Mouse (Mus musculus) lung, postnatal 0 days (tissue): Measurements from ENCODE around the gene Tsc22d3. TPM values are rescaled to one million over a fixed set of nuclear protein-coding genes. Genes with fewer than 3 reads are reported as not detected.
"Not testable (repeated sequence)": the region's sequence is repeated elsewhere in the genome, so short reads cannot be mapped to it uniquely, and the experiment has no call there.

Experiments used
- ATAC-seq: fragments of 200-750 bp; cut with Nextera tagmentation; 2 replicates; pipeline ENCODE4 v1.8.0; 2017; ENCODE audit warnings: moderate library complexity
- DNase-seq: peaks from one replicate; pipeline ENCODE4 v3.0.0-alpha.2; 2016; ENCODE audit warnings: low spot score
- H3K27ac ChIP-seq: fragments of 300-500 bp; sonication (generic); 2 replicates; pipeline ENCODE4 v1.5.1; 2014; ENCODE audit warnings: antibody characterized with exemption, mild to moderate bottlenecking, low read length, mixed read lengths
- H3K27me3 ChIP-seq: fragments of 300-500 bp; sonication (generic); replicated peaks from 2 replicates; pipeline ENCODE4 v1.6.1; 2014; ENCODE audit warnings: low read length, mixed read lengths; ENCODE audit not compliant: insufficient read depth
- H3K36me3 ChIP-seq: fragments of 300-500 bp; sonication (generic); 2 replicates; pipeline ENCODE4 v1.6.1; 2014; ENCODE audit warnings: low read length, mixed read lengths; ENCODE audit not compliant: insufficient read depth
- H3K4me1 ChIP-seq: fragments of 300-500 bp; sonication (generic); 2 replicates; pipeline ENCODE4 v1.6.1; 2014; ENCODE audit warnings: antibody characterized with exemption, low read depth, low read length, mixed read lengths; ENCODE audit not compliant: insufficient read depth
- H3K4me2 ChIP-seq: fragments of 300-500 bp; sonication (generic); replicated peaks from 2 replicates; pipeline ENCODE4 v1.6.1; 2014; ENCODE audit warnings: low read depth, mild to moderate bottlenecking, low read length, moderate library complexity, mixed read lengths
- H3K4me3 ChIP-seq: fragments of 300-500 bp; sonication (generic); 2 replicates; pipeline ENCODE4 v1.5.1; 2014; ENCODE audit warnings: low read depth, low read length
- H3K9ac ChIP-seq: fragments of 300-500 bp; sonication (generic); replicated peaks from 2 replicates; pipeline ENCODE4 v1.6.1; 2014; ENCODE audit warnings: low read depth, mild to moderate bottlenecking
- H3K9me3 ChIP-seq: fragments of 300-500 bp; sonication (generic); 2 replicates; pipeline ENCODE4 v1.6.1; 2016; ENCODE audit warnings: low read length, mixed read lengths
- CTCF ChIP-seq: IDR thresholded peaks from 2 replicates; pipeline ENCODE4 v1.5.1; 2016; ENCODE audit warnings: antibody characterized with exemption, mild to moderate bottlenecking
- EP300 ChIP-seq: IDR thresholded peaks from 2 replicates; pipeline ENCODE4 v1.6.1; 2016; ENCODE audit warnings: antibody characterized with exemption, mild to moderate bottlenecking, control low read depth
- WGBS: fragments of 180-500 bp; shearing (Covaris S2); extraction: QIAGEN DNeasy Blood & Tissue Kit; methylation state at CpG from one replicate; pipeline ENCODE4 v1.1.7; 2014; 5-methylcytosine and 5-hydroxymethylcytosine counted together
- polyA plus RNA-seq: library from polyadenylated mRNA; unstranded; fragments of >200 nt; fragmentation: Nextera tagmentation; extraction: Ambion mirVana; gene quantifications from 2 replicates; pipeline ENCODE4 v1.2.1, GENCODE M21; 2015

Tsc22d3 gene
- polyA plus RNA-seq, 1 experiment from 2014 or later: 380 TPM

- Histone ChIP-seq H3K27me3 (no peaks in the 10 kb centered on the region), H3K9me3 (no peaks in the 10 kb centered on the region), H3K36me3 (no peaks in the 10 kb centered on the region), H3K9ac (no peak overlapping the region), H3K4me2 (no peak overlapping the region), H3K27ac (peak overlapping the region; percentile 81), H3K4me1 (no peaks in the 10 kb centered on the region; the same call in 1 of the 2 replicates), H3K4me3 (no peak overlapping the region)
- DNase-seq: peak; percentile 34
- no peak for TF ChIP-seq EP300
- TF ChIP-seq CTCF: no peak
- ATAC-seq: no peak
- WGBS: 58% methylated on average over 6 of the region's 6 CpGs
Observed at GRCm38 (mm10) chrX:140506436-140507180, 93.9 kb downstream of the Tsc22d3 start.

DNA sequence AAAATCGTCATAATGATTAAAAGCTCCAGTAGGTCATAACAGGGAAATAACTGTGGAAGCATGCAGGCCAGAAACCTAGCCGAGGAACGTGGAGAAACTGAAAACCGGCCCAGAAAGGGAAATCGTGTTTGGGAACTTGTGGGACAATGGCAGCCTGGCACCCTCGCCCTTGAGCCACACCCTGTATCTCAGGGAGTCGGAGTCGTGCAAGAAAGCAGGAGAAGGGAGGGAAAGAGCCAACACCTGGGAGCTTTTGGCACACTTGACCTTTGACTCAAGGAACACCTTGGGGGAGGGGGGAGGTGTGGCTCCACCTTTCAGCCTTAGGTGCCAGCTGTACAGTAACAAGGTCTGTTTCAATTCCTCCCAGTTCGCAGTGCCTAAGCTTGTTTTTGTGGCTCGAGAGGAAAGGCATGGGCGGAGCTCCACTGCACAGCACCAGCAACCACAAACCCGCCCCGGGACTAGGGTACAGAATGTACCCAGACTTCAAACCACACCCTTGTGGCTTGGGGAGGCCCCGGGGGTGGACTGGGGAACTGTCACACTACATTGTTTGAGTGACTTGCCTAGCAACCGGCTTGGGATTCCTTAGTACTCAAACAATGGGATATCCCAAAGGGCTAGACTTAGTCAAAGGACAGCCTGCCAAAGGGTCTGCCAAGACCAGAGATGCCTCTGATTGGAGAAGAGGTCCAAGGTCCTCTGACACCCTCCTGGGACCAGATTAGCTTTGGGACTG lies 94.8 kb downstream of the Tsc22d3 start:
- no peak overlapping the region for H3K9ac ChIP-seq
- peak overlapping the region; percentile 81 for H3K27ac ChIP-seq
- ATAC-seq (peak; percentile 96), DNase-seq (peak; percentile 96)
- no peaks in the 10 kb centered on the region for H3K27me3 ChIP-seq
- no peaks in the 10 kb centered on the region for H3K36me3 ChIP-seq
- H3K4me2 ChIP-seq: no peak overlapping the region
- no peak overlapping the region for H3K4me3 ChIP-seq
- H3K9me3 ChIP-seq: no peaks in the 10 kb centered on the region
- TF ChIP-seq CTCF (no peak), EP300 (peak; percentile 99)
- WGBS: 28% methylated on average over 14 of the region's 15 CpGs
- no peaks in the 10 kb centered on the region; the same call in 1 of the 2 replicates for H3K4me1 ChIP-seq

DNA sequence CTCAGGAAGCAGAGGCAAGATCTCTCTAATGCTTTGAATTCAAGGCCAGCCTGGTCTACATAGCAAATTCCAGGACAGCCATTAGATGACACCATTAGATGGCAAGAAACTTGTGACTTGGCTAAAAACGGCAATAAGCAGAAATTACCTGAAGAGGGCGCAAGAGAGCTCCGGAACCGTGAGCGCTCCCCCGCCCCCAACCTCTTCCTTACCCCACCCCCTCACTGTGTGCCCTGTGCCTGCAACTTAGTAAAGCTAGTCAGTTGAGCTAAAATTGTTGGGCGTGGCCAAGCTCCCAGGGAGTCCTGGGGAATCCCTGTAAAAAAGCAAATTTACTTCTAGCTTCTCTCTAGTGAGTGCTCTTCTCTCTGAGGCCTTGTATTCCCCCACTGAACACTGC lies 96.6 kb downstream of the Tsc22d3 start:
- TF ChIP-seq CTCF (peak; percentile 66), EP300 (peak; percentile 62)
- no peaks in the 10 kb centered on the region for H3K36me3 ChIP-seq
- H3K9ac ChIP-seq: no peak overlapping the region
- WGBS: 16% methylated on average over 7 of the region's 7 CpGs
- H3K9me3 ChIP-seq: no peaks in the 10 kb centered on the region
- peak; percentile 63 for ATAC-seq
- H3K4me2 ChIP-seq: no peak overlapping the region
- peak; percentile 93 for DNase-seq
- no peaks in the 10 kb centered on the region; the same call in 1 of the 2 replicates for H3K4me1 ChIP-seq
- H3K4me3 ChIP-seq: no peak overlapping the region
- no peaks in the 10 kb centered on the region for H3K27me3 ChIP-seq
- H3K27ac ChIP-seq: peak overlapping the region; percentile 81; the same call in 1 of the 2 replicates

DNA sequence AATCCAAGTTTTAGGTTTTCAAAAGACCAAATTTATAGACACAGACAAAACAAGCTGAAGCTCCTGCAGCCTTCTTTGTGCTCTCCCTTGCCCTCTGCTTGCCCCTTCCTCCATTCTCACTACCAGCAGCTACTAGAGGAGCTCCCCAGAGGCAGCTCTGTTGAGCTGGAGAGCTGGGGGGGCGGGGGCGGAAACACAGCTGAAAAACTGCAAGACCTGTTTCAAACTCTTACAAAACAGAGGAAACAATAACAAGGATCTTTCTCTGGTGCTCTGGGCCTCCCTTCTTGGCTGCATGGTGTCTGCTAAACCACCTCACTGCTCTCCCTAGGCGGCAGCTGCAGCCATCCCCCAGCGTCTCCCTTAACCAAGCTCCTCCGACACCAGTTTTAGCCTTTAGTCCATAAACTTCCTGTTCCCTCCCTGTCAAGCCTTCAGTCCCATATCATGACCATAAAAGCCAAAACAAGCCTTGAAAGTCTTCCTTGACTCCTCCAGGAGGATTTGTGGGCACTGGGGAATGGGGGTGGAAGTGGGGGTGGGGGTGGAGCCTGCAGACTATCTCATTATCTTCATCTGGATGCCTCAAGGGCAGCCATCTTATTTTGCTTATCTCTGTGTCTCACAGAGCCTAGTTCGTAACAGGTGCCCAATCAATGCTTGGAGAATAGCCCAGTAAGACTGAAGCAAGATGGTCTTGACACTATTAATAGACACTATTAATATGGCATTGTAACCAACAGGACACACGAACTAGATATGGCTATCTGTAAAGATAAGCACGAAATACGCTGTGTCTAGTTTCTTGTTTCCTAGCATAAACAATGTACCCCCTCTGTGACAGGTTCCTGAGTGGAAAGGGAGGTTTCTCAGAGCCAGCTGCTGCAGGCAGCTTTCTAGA lies 98.8 kb downstream of the Tsc22d3 start:
- H3K9ac ChIP-seq: no peak overlapping the region
- no peaks in the 10 kb centered on the region for H3K36me3 ChIP-seq
- no peak overlapping the region for H3K4me3 ChIP-seq
- no peaks in the 10 kb centered on the region; the same call in 1 of the 2 replicates for H3K4me1 ChIP-seq
- no peak for ATAC-seq
- H3K27me3 ChIP-seq: no peaks in the 10 kb centered on the region
- no peak overlapping the region for H3K4me2 ChIP-seq
- H3K9me3 ChIP-seq: no peaks in the 10 kb centered on the region
- no peak for DNase-seq
- WGBS: 49% methylated on average over 9 of the region's 9 CpGs
- no peak overlapping the region for H3K27ac ChIP-seq
- TF ChIP-seq EP300 (no peak), CTCF (no peak)

- no peak for ATAC-seq
Observed at GRCm38 (mm10) chrX:140500306-140500705, 100.2 kb downstream of the Tsc22d3 start.

DNA sequence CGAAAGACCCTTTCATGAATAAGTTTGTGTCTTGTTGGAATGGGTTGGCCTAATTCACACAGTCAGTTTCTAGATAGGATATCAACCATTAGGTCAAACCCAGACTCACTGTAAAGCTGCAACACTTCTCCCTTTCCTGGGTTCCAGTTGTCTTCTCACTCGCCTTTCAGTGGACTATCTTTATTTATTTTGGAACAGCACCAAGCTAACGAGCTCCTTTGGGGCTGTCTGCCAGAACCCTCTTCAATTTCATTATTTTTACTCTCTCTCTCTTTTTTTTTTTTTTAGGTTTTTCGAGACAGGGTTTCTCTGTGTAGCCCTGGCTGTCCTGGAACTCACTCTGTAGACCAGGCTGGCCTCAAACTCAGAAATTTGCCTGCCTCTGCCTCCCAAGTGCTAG lies 102.0 kb downstream of the Tsc22d3 start:
- not testable (repeated sequence) for ATAC-seq

More at GRCm38 (mm10) chrX:140500306-140500705, 100.2 kb downstream of the Tsc22d3 start:
- H3K4me1 ChIP-seq: no peaks in the 10 kb centered on the region; the same call in 1 of the 2 replicates
- no peak overlapping the region for H3K27ac ChIP-seq
- H3K36me3 ChIP-seq: no peaks in the 10 kb centered on the region
- TF ChIP-seq CTCF (no peak), EP300 (peak; percentile 33; the same call in 1 of the 2 replicates)
- DNase-seq: peak; percentile 39
- H3K27me3 ChIP-seq: no peaks in the 10 kb centered on the region
- no peak overlapping the region for H3K9ac ChIP-seq
- H3K9me3 ChIP-seq: no peaks in the 10 kb centered on the region
- WGBS: 60% methylated on average over 5 of the region's 5 CpGs
- no peak overlapping the region for H3K4me3 ChIP-seq
- H3K4me2 ChIP-seq: no peak overlapping the region

More for the DNA sequence above, 102.0 kb downstream of the Tsc22d3 start:
- WGBS: 37% methylated on average over 4 of the region's 4 CpGs
- H3K9ac ChIP-seq, H3K4me1 ChIP-seq, H3K27me3 ChIP-seq, H3K9me3 ChIP-seq, DNase-seq, H3K4me2 ChIP-seq, H3K36me3 ChIP-seq, H3K27ac ChIP-seq, H3K4me3 ChIP-seq: not testable (repeated sequence)
